Mouse (Mus musculus): Measurements from ENCODE around the gene Nr1h2. TPM values are rescaled to one million over a fixed set of nuclear protein-coding genes. Genes with fewer than 3 reads are reported as not detected.

Nr1h2 gene
- polyA plus RNA-seq, 1 experiment from 2014 or later: 57.8 TPM

GRCm38 (mm10) chr7:44596996-44597538 is 43.3 kb upstream of the Nr1h2 start:
- Histone ChIP-seq H3K4me3 (ENCODE audit: control insufficient read depth in 1 of 2, insufficient read depth in 1 of 2, low read depth in 1 of 2, low read length in 2 of 2) (no peak overlapping the region), H3K36me3 (ENCODE audit: control insufficient read depth, insufficient read depth, low read length) (no peaks in the 10 kb centered on the region), H3K9ac (ENCODE audit: low read length) (no peak overlapping the region), H3K9me3 (ENCODE audit: control insufficient read depth, low read length) (no peaks in the 10 kb centered on the region), H3K4me2 (ENCODE audit: low read length) (no peak overlapping the region), H3K27me3 (ENCODE audit: control insufficient read depth, insufficient read depth, low read length) (peaks cover 36% of the 10 kb centered on the region), H3K27ac (replicated peaks in 1 of 2; ENCODE audit: control insufficient read depth in 1 of 2, insufficient read depth in 1 of 2, low read depth in 2 of 2, low read length in 2 of 2) (no peak overlapping the region), H3K4me1 (ENCODE audit: control insufficient read depth in 2 of 2, insufficient read depth in 2 of 2, low read length in 2 of 2) (no peaks in the 10 kb centered on the region)
- no peak for ATAC-seq (ENCODE audit: insufficient number of reproducible peaks, insufficient read depth, low FRiP score, low read depth)
- 52% methylated on average over 5 of the region's 5 CpGs for WGBS

- Histone ChIP-seq H3K27me3 (ENCODE audit: control insufficient read depth, insufficient read depth, low read length) (peaks cover 36% of the 10 kb centered on the region), H3K4me1 (ENCODE audit: control insufficient read depth in 2 of 2, insufficient read depth in 2 of 2, low read length in 2 of 2) (peaks cover 0 to 9% of the 10 kb centered on the region in 2 experiments; a peak in 1 of 4 replicates), H3K9ac (ENCODE audit: low read length) (no peak overlapping the region), H3K27ac (replicated peaks in 1 of 2; ENCODE audit: control insufficient read depth in 1 of 2, insufficient read depth in 1 of 2, low read depth in 2 of 2, low read length in 2 of 2) (no peak overlapping the region), H3K36me3 (ENCODE audit: control insufficient read depth, insufficient read depth, low read length) (no peaks in the 10 kb centered on the region), H3K9me3 (ENCODE audit: control insufficient read depth, low read length) (no peaks in the 10 kb centered on the region), H3K4me3 (ENCODE audit: control insufficient read depth in 1 of 2, insufficient read depth in 1 of 2, low read depth in 1 of 2, low read length in 2 of 2) (no peak overlapping the region), H3K4me2 (ENCODE audit: low read length) (no peak overlapping the region)
- no peak for ATAC-seq (ENCODE audit: insufficient number of reproducible peaks, insufficient read depth, low FRiP score, low read depth)
- WGBS: 90% methylated on average over 6 of the region's 6 CpGs
Measured at GRCm38 (mm10) chr7:44596051-44596450, 42.3 kb upstream of the Nr1h2 start.

DNA sequence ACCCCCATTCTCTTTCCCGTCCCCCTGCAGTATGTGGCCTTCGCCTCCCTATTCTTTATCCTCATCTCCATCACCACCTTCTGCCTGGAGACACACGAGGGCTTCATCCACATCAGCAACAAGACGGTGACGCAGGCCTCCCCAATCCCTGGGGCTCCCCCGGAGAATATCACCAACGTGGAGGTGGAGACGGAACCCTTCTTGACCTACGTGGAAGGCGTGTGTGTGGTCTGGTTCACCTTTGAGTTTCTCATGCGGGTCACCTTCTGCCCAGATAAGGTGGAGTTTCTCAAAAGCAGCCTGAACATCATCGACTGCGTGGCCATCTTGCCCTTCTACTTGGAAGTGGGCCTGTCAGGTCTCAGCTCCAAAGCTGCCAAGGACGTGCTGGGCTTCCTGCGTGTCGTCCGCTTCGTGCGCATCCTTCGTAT is 41.4 kb upstream of the Nr1h2 start:
- Histone ChIP-seq H3K27ac (replicated peaks in 1 of 2; ENCODE audit: control insufficient read depth in 1 of 2, insufficient read depth in 1 of 2, low read depth in 2 of 2, low read length in 2 of 2) (no peak overlapping the region), H3K4me1 (ENCODE audit: control insufficient read depth in 2 of 2, insufficient read depth in 2 of 2, low read length in 2 of 2) (peaks cover 3 to 9% of the 10 kb centered on the region in 2 experiments; a peak in 2 of 4 replicates), H3K36me3 (ENCODE audit: control insufficient read depth, insufficient read depth, low read length) (no peaks in the 10 kb centered on the region), H3K9ac (ENCODE audit: low read length) (no peak overlapping the region), H3K4me3 (ENCODE audit: control insufficient read depth in 1 of 2, insufficient read depth in 1 of 2, low read depth in 1 of 2, low read length in 2 of 2) (no peak overlapping the region), H3K9me3 (ENCODE audit: control insufficient read depth, low read length) (no peaks in the 10 kb centered on the region), H3K4me2 (ENCODE audit: low read length) (no peak overlapping the region), H3K27me3 (ENCODE audit: control insufficient read depth, insufficient read depth, low read length) (peaks cover 36% of the 10 kb centered on the region)
- ATAC-seq (ENCODE audit: insufficient number of reproducible peaks, insufficient read depth, low FRiP score, low read depth): no peak
- 83% methylated on average over 20 of the region's 20 CpGs for WGBS

DNA sequence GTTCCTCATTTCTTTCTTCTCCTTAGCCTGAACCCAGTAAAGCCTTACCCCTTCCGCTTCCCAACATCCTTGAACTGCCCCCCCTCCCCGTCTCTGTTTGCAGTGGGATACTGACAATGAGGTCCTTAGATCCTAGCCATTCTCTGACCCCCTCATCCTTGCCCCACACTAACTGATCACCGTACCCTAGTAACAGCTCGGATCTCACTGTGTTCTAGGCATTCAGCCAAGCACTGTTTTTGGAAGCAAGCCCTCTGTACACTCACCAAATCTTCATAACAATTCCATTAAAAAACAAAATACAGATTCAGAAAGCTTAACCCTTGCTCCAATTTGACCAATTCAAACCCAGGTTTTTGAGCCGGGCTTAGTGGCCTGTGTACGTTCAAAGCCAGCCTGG is 40.5 kb upstream of the Nr1h2 start:
- no peak for ATAC-seq (ENCODE audit: insufficient number of reproducible peaks, insufficient read depth, low FRiP score, low read depth)
- Histone ChIP-seq H3K36me3 (ENCODE audit: control insufficient read depth, insufficient read depth, low read length) (no peaks in the 10 kb centered on the region), H3K27me3 (ENCODE audit: control insufficient read depth, insufficient read depth, low read length) (peaks cover 45% of the 10 kb centered on the region), H3K27ac (replicated peaks in 1 of 2; ENCODE audit: control insufficient read depth in 1 of 2, insufficient read depth in 1 of 2, low read depth in 2 of 2, low read length in 2 of 2) (no peak overlapping the region), H3K4me1 (ENCODE audit: control insufficient read depth in 2 of 2, insufficient read depth in 2 of 2, low read length in 2 of 2) (peaks cover 3 to 10% of the 10 kb centered on the region in 2 experiments; a peak in 3 of 4 replicates), H3K4me2 (ENCODE audit: low read length) (no peak overlapping the region), H3K9ac (ENCODE audit: low read length) (no peak overlapping the region), H3K4me3 (ENCODE audit: control insufficient read depth in 1 of 2, insufficient read depth in 1 of 2, low read depth in 1 of 2, low read length in 2 of 2) (no peak overlapping the region), H3K9me3 (ENCODE audit: control insufficient read depth, low read length) (no peaks in the 10 kb centered on the region)
- 65% methylated on average over 6 of the region's 6 CpGs for WGBS

DNA sequence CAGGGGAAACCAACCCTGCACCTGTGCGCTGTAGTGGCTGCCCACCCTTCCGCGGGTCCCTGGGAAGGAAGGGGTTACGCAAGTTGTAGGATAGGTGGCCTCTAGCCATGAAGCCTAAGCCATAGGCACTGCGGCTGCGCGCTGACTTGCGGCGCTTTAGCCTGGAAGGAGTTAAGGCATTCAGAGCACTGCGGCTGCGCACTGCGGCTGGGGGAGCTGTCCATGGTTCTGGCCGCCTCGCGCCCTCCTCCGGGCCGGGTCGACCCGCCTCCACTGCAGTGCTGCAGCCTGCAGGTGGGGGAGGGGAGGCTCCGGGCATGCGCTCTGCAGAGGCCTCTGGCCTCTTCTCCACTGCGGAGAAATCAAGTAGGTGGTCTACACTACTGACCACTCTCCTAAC is 40.0 kb upstream of the Nr1h2 start:
- H3K4me2 ChIP-seq (ENCODE audit: low read length): no peak overlapping the region
- H3K4me1 ChIP-seq (ENCODE audit: control insufficient read depth in 2 of 2, insufficient read depth in 2 of 2, low read length in 2 of 2): peaks cover 3 to 14% of the 10 kb centered on the region in 2 experiments; a peak in 3 of 4 replicates
- WGBS: under 1% methylated on average over 22 of the region's 22 CpGs
- peaks cover 50% of the 10 kb centered on the region for H3K27me3 ChIP-seq (ENCODE audit: control insufficient read depth, insufficient read depth, low read length)
- ATAC-seq (ENCODE audit: insufficient number of reproducible peaks, insufficient read depth, low FRiP score, low read depth): peak; percentile 8; the same call in 1 of the 2 replicates
- no peak overlapping the region for H3K4me3 ChIP-seq (ENCODE audit: control insufficient read depth in 1 of 2, insufficient read depth in 1 of 2, low read depth in 1 of 2, low read length in 2 of 2)
- H3K9ac ChIP-seq (ENCODE audit: low read length): no peak overlapping the region
- no peak overlapping the region for H3K27ac ChIP-seq (replicated peaks in 1 of 2; ENCODE audit: control insufficient read depth in 1 of 2, insufficient read depth in 1 of 2, low read depth in 2 of 2, low read length in 2 of 2)
- no peaks in the 10 kb centered on the region for H3K36me3 ChIP-seq (ENCODE audit: control insufficient read depth, insufficient read depth, low read length)
- no peaks in the 10 kb centered on the region for H3K9me3 ChIP-seq (ENCODE audit: control insufficient read depth, low read length)

DNA sequence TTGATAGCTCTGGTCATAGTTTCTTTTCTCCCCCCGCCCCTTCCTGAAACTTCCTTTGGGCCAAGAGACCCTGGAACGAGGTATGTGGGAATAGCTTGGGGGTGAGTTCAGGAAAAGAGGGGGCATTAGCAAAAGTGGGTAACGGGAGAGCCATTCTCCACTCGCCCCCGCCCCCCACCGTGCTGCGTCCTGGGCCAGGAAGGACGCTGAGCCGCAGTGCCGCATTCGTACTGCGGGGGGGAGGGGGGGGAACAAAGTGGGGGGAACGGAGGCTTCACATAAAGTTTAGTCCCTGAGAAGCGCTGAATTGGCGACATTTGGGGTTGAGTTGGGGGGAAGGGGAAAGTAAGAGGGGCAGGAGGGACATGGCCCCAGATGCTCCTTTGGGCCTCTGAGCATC is 39.3 kb upstream of the Nr1h2 start:
- no peaks in the 10 kb centered on the region for H3K36me3 ChIP-seq (ENCODE audit: control insufficient read depth, insufficient read depth, low read length)
- peaks cover 3 to 19% of the 10 kb centered on the region in 2 experiments; a peak in 3 of 4 replicates for H3K4me1 ChIP-seq (ENCODE audit: control insufficient read depth in 2 of 2, insufficient read depth in 2 of 2, low read length in 2 of 2)
- WGBS: 3% methylated on average over 12 of the region's 15 CpGs
- H3K4me3 ChIP-seq (ENCODE audit: control insufficient read depth in 1 of 2, insufficient read depth in 1 of 2, low read depth in 1 of 2, low read length in 2 of 2): no peak overlapping the region
- H3K4me2 ChIP-seq (ENCODE audit: low read length): no peak overlapping the region
- H3K27me3 ChIP-seq (ENCODE audit: control insufficient read depth, insufficient read depth, low read length): peaks cover 57% of the 10 kb centered on the region
- H3K27ac ChIP-seq (replicated peaks in 1 of 2; ENCODE audit: control insufficient read depth in 1 of 2, insufficient read depth in 1 of 2, low read depth in 2 of 2, low read length in 2 of 2): no peak overlapping the region
- H3K9ac ChIP-seq (ENCODE audit: low read length): no peak overlapping the region
- no peak for ATAC-seq (ENCODE audit: insufficient number of reproducible peaks, insufficient read depth, low FRiP score, low read depth)
- H3K9me3 ChIP-seq (ENCODE audit: control insufficient read depth, low read length): no peaks in the 10 kb centered on the region

GRCm38 (mm10) chr7:44591348-44592116 is 37.8 kb upstream of the Nr1h2 start:
- peak overlapping the region; percentile 43 to 53 for H3K4me3 ChIP-seq (ENCODE audit: control insufficient read depth in 1 of 2, insufficient read depth in 1 of 2, low read depth in 1 of 2, low read length in 2 of 2)
- under 1% methylated on average over 60 of the region's 60 CpGs for WGBS

More at GRCm38 (mm10) chr7:44591348-44592116, 37.8 kb upstream of the Nr1h2 start:
- Histone ChIP-seq H3K36me3 (ENCODE audit: control insufficient read depth, insufficient read depth, low read length) (no peaks in the 10 kb centered on the region), H3K9ac (ENCODE audit: low read length) (peak overlapping the region; percentile 44; the same call in 1 of the 2 replicates), H3K27ac (replicated peaks in 1 of 2; ENCODE audit: control insufficient read depth in 1 of 2, insufficient read depth in 1 of 2, low read depth in 2 of 2, low read length in 2 of 2) (no peak overlapping the region), H3K27me3 (ENCODE audit: control insufficient read depth, insufficient read depth, low read length) (peaks cover 72% of the 10 kb centered on the region), H3K4me2 (ENCODE audit: low read length) (peak overlapping the region; percentile 90), H3K9me3 (ENCODE audit: control insufficient read depth, low read length) (no peaks in the 10 kb centered on the region), H3K4me1 (ENCODE audit: control insufficient read depth in 2 of 2, insufficient read depth in 2 of 2, low read length in 2 of 2) (peaks cover 3 to 23% of the 10 kb centered on the region in 2 experiments; a peak in 3 of 4 replicates)
- no peak for ATAC-seq (ENCODE audit: insufficient number of reproducible peaks, insufficient read depth, low FRiP score, low read depth)
